ENCODE assay signal across 23 mouse cellular contexts in the genomic region with DNA sequence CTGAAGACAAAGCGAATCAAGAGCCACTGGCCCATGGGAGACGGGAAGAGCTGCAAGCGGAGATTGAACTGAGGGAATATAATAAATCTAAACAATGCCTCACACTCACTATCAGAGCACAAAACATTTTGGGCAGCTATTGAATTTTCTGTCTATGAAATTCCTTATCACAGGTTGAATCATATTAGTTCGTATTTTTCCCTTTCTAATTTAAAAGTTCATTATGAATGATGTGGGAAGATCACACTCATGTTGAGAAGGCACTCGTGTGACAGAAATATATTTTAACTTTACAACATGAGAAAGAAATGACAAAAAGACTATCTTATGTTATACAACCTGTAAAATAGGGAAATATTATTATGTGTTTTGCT.
"Had no signal": no experiment of that assay in that cellular context is flagged by ENCODE, and none has a peak within 500 bp of the region (broad histone marks: within the 10 kb centered on the region; RNA-seq: fewer than 3 reads in every experiment).

No protein-coding gene starts in this region.

- H3K4me1 ChIP-seq: heart, embryonic 13.5 days; heart, embryonic 15.5 days; hindbrain, embryonic 12.5 days; kidney, embryonic 15.5 days; limb, embryonic 10.5 days; limb, embryonic 12.5 days had no signal

- H3K9me3 ChIP-seq: heart, embryonic 13.5 days; heart, embryonic 15.5 days; hindbrain, embryonic 12.5 days; kidney, embryonic 15.5 days; limb, embryonic 10.5 days; limb, embryonic 12.5 days had no signal

- ATAC-seq: hindbrain, embryonic 16.5 days; intestine, embryonic 16.5 days had no signal

- DNase-seq: gastrocnemius, adult 2 months; gastrocnemius, postnatal 10 days; gastrocnemius, postnatal 25 days; heart, adult 18-20 months; heart, postnatal 14 days; heart, postnatal 36 days; kidney, adult 11 months; kidney, postnatal 14 days; kidney, postnatal 36 days; layer of hippocampus, adult 9-11 months; layer of hippocampus, postnatal 36 days; liver had no signal

- H3K27ac ChIP-seq: gastrocnemius, adult 2 months; heart, embryonic 13.5 days; heart, embryonic 15.5 days; hindbrain, embryonic 12.5 days; hindbrain, embryonic 14.5 days; kidney, embryonic 15.5 days; kidney, postnatal 0 days; limb, embryonic 10.5 days; limb, embryonic 12.5 days had no signal

- H3K9ac ChIP-seq: heart, embryonic 13.5 days; heart, embryonic 15.5 days; hindbrain, embryonic 12.5 days; hindbrain, embryonic 14.5 days; kidney, embryonic 15.5 days; limb, embryonic 12.5 days had no signal

- H3K4me2 ChIP-seq: heart, embryonic 11.5 days; heart, embryonic 13.5 days; heart, embryonic 15.5 days; hindbrain, embryonic 12.5 days; hindbrain, embryonic 14.5 days; limb, embryonic 12.5 days had no signal

- H3K36me3 ChIP-seq: heart, embryonic 13.5 days; heart, embryonic 15.5 days; hindbrain, embryonic 12.5 days; kidney, embryonic 15.5 days; limb, embryonic 10.5 days; limb, embryonic 12.5 days had no signal

- H3K4me3 ChIP-seq: gastrocnemius, adult 2 months; heart, embryonic 13.5 days; heart, embryonic 15.5 days; hindbrain, embryonic 12.5 days; kidney, embryonic 15.5 days; limb, embryonic 10.5 days; limb, embryonic 12.5 days had no signal

- H3K27me3 ChIP-seq: heart, embryonic 13.5 days; heart, embryonic 15.5 days; hindbrain, embryonic 12.5 days; kidney, embryonic 15.5 days; limb, embryonic 12.5 days had no signal
